Mouse (Mus musculus): ENCODE measurements around the gene Hsd3b7. TPM values are rescaled to one million over a fixed set of nuclear protein-coding genes. Genes with fewer than 3 reads are reported as not detected.
A peak's percentile ranks its signal among the peaks of the same experiment; 100 is the strongest.

Gene Hsd3b7
- polyA plus RNA-seq (2016; fragmentation: Nextera tagmentation; extraction: Ambion mirVana), result 14.9 and 17.1 TPM in 2 replicates

GRCm38 (mm10) chr7:127800435-127801009, at the start of gene Hsd3b7:
Gene Hsd3b7 (plus strand): TSS chr7:127800604.
- Histone ChIP-seq H3K27me3 (ENCODE audit: insufficient read depth, poor library complexity, severe bottlenecking) (no peaks in the 10 kb centered on the region), H3K27ac (peak within 1 kb of the TSS; percentile 78), H3K36me3 (peaks cover 67% of the 10 kb centered on the region)

GRCm38 (mm10) chr7:127751619-127752018, 48.8 kb upstream of the Hsd3b7 start:
- H3K4me3 ChIP-seq, result no peak overlapping the region
- 93% methylated on average over 5 of the region's 5 CpGs for WGBS
- H3K9me3 ChIP-seq, result no peaks in the 10 kb centered on the region

More at GRCm38 (mm10) chr7:127800435-127801009, at the start of gene Hsd3b7:
- no peaks in the 10 kb centered on the region for H3K9me3 ChIP-seq
- WGBS, result 24% methylated on average over 6 of the region's 6 CpGs
- peak; percentile 93 for DNase-seq (ENCODE audit: low spot score)
- H3K4me3 ChIP-seq, result peak within 1 kb of the TSS; percentile 43
- H3K4me1 ChIP-seq, result peaks cover 15% of the 10 kb centered on the region

GRCm38 (mm10) chr7:127752069-127752468, 48.3 kb upstream of the Hsd3b7 start:
- no peak for DNase-seq (ENCODE audit: low spot score)
- 93% methylated on average over 27 of the region's 27 CpGs for WGBS
- Histone ChIP-seq H3K4me3 (no peak overlapping the region), H3K27me3 (ENCODE audit: insufficient read depth, poor library complexity, severe bottlenecking) (peaks cover 80% of the 10 kb centered on the region), H3K4me1 (peaks cover 23% of the 10 kb centered on the region), H3K27ac (no peak overlapping the region), H3K9me3 (no peaks in the 10 kb centered on the region), H3K36me3 (peaks cover 92% of the 10 kb centered on the region)

More at GRCm38 (mm10) chr7:127751619-127752018, 48.8 kb upstream of the Hsd3b7 start:
- no peak overlapping the region for H3K27ac ChIP-seq
- peaks cover 76% of the 10 kb centered on the region for H3K27me3 ChIP-seq (ENCODE audit: insufficient read depth, poor library complexity, severe bottlenecking)
- H3K36me3 ChIP-seq, result peaks cover 88% of the 10 kb centered on the region
- peak; percentile 61 for DNase-seq (ENCODE audit: low spot score)
- H3K4me1 ChIP-seq, result peaks cover 27% of the 10 kb centered on the region

GRCm38 (mm10) chr7:127753158-127753557, 47.2 kb upstream of the Hsd3b7 start:
- Histone ChIP-seq H3K27me3 (ENCODE audit: insufficient read depth, poor library complexity, severe bottlenecking) (peaks cover 91% of the 10 kb centered on the region), H3K36me3 (peaks cover 100% of the 10 kb centered on the region), H3K4me1 (peaks cover 12% of the 10 kb centered on the region), H3K9me3 (no peaks in the 10 kb centered on the region), H3K4me3 (no peak overlapping the region), H3K27ac (no peak overlapping the region)
- no peak for DNase-seq (ENCODE audit: low spot score)
- 71% methylated on average over 5 of the region's 5 CpGs for WGBS

- Histone ChIP-seq H3K27me3 (ENCODE audit: insufficient read depth, poor library complexity, severe bottlenecking) (peaks cover 97% of the 10 kb centered on the region), H3K9me3 (no peaks in the 10 kb centered on the region), H3K36me3 (peaks cover 100% of the 10 kb centered on the region), H3K4me3 (no peak overlapping the region), H3K4me1 (peaks cover 6% of the 10 kb centered on the region), H3K27ac (no peak overlapping the region)
- no peak for DNase-seq (ENCODE audit: low spot score)
- WGBS, result 86% methylated on average over 7 of the region's 7 CpGs
Measured at GRCm38 (mm10) chr7:127753741-127754140, 46.7 kb upstream of the Hsd3b7 start.

- no peak overlapping the region for H3K27ac ChIP-seq
- 15% methylated on average over 6 of the region's 6 CpGs for WGBS
Measured at GRCm38 (mm10) chr7:127759716-127760115, 40.7 kb upstream of the Hsd3b7 start.

GRCm38 (mm10) chr7:127760478-127760877, 39.9 kb upstream of the Hsd3b7 start:
- Histone ChIP-seq H3K27ac (no peak overlapping the region), H3K36me3 (peaks cover 75% of the 10 kb centered on the region), H3K9me3 (no peaks in the 10 kb centered on the region), H3K4me1 (peaks cover 20% of the 10 kb centered on the region), H3K27me3 (ENCODE audit: insufficient read depth, poor library complexity, severe bottlenecking) (peaks cover 54% of the 10 kb centered on the region), H3K4me3 (no peak overlapping the region)
- WGBS, result 78% methylated on average over 3 of the region's 3 CpGs
- no peak for DNase-seq (ENCODE audit: low spot score)

More at GRCm38 (mm10) chr7:127759716-127760115, 40.7 kb upstream of the Hsd3b7 start:
- Histone ChIP-seq H3K36me3 (peaks cover 75% of the 10 kb centered on the region), H3K4me3 (peak overlapping the region; percentile 15; the same call in 1 of the 2 replicates), H3K9me3 (no peaks in the 10 kb centered on the region), H3K4me1 (peaks cover 20% of the 10 kb centered on the region), H3K27me3 (ENCODE audit: insufficient read depth, poor library complexity, severe bottlenecking) (peaks cover 56% of the 10 kb centered on the region)
- DNase-seq (ENCODE audit: low spot score), result peak; percentile 82

- peaks cover 75% of the 10 kb centered on the region for H3K36me3 ChIP-seq
Measured at GRCm38 (mm10) chr7:127761026-127761425, 39.4 kb upstream of the Hsd3b7 start.

GRCm38 (mm10) chr7:127763642-127764041, 36.8 kb upstream of the Hsd3b7 start:
- Histone ChIP-seq H3K36me3 (peaks cover 67% of the 10 kb centered on the region), H3K9me3 (no peaks in the 10 kb centered on the region), H3K4me3 (no peak overlapping the region), H3K27ac (no peak overlapping the region), H3K4me1 (peaks cover 31% of the 10 kb centered on the region), H3K27me3 (ENCODE audit: insufficient read depth, poor library complexity, severe bottlenecking) (peaks cover 33% of the 10 kb centered on the region; the same call in 1 of the 2 replicates)
- WGBS, result 86% methylated on average over 4 of the region's 4 CpGs
- no peak for DNase-seq (ENCODE audit: low spot score)

More at GRCm38 (mm10) chr7:127761026-127761425, 39.4 kb upstream of the Hsd3b7 start:
- WGBS, result 40% methylated on average over 7 of the region's 7 CpGs
- H3K27me3 ChIP-seq (ENCODE audit: insufficient read depth, poor library complexity, severe bottlenecking), result peaks cover 48% of the 10 kb centered on the region
- no peak for DNase-seq (ENCODE audit: low spot score)
- H3K4me3 ChIP-seq, result no peak overlapping the region
- H3K4me1 ChIP-seq, result peaks cover 20% of the 10 kb centered on the region
- H3K9me3 ChIP-seq, result no peaks in the 10 kb centered on the region
- no peak overlapping the region for H3K27ac ChIP-seq

GRCm38 (mm10) chr7:127765756-127766155, 34.6 kb upstream of the Hsd3b7 start:
- Histone ChIP-seq H3K27me3 (ENCODE audit: insufficient read depth, poor library complexity, severe bottlenecking) (peaks cover 33% of the 10 kb centered on the region; the same call in 1 of the 2 replicates), H3K9me3 (no peaks in the 10 kb centered on the region), H3K4me3 (no peak overlapping the region), H3K27ac (no peak overlapping the region), H3K4me1 (peaks cover 37% of the 10 kb centered on the region), H3K36me3 (peaks cover 62% of the 10 kb centered on the region)
- no peak for DNase-seq (ENCODE audit: low spot score)
- 89% methylated on average over 2 of the region's 2 CpGs for WGBS

- Histone ChIP-seq H3K9me3 (no peaks in the 10 kb centered on the region), H3K27ac (peak overlapping the region; percentile 32; the same call in 1 of the 2 replicates), H3K27me3 (ENCODE audit: insufficient read depth, poor library complexity, severe bottlenecking) (peaks cover 33% of the 10 kb centered on the region; the same call in 1 of the 2 replicates), H3K36me3 (peaks cover 52% of the 10 kb centered on the region), H3K4me3 (no peak overlapping the region), H3K4me1 (peaks cover 39% of the 10 kb centered on the region)
- WGBS, result 68% methylated on average over 17 of the region's 17 CpGs
- DNase-seq (ENCODE audit: low spot score), result peak; percentile 94
Measured at GRCm38 (mm10) chr7:127766851-127767609, 33.4 kb upstream of the Hsd3b7 start.

GRCm38 (mm10) chr7:127767671-127768345, 32.6 kb upstream of the Hsd3b7 start:
- Histone ChIP-seq H3K4me3 (no peak overlapping the region; the same call in 1 of the 2 replicates), H3K9me3 (no peaks in the 10 kb centered on the region), H3K27ac (peak overlapping the region; percentile 32; the same call in 1 of the 2 replicates), H3K36me3 (peaks cover 46% of the 10 kb centered on the region), H3K27me3 (ENCODE audit: insufficient read depth, poor library complexity, severe bottlenecking) (peaks cover 28% of the 10 kb centered on the region; the same call in 1 of the 2 replicates), H3K4me1 (peaks cover 39% of the 10 kb centered on the region)
- 92% methylated on average over 19 of the region's 19 CpGs for WGBS
- DNase-seq (ENCODE audit: low spot score), result no peak

Measured in heart, embryonic 10.5 days (tissue).